Mouse (Mus musculus) brown adipose tissue, adult 24 weeks (tissue): ENCODE results near the gene Duox2. TPM values are rescaled to one million over a fixed set of nuclear protein-coding genes. Genes with fewer than 3 reads are reported as not detected.

Experiments used
- H3K27ac ChIP-seq: fragments of 200-500 bp; replicated peaks from 2 replicates; pipeline ENCODE4 v1.5.1; 2012; ENCODE audit warnings: low read depth, mild to moderate bottlenecking, low read length
- H3K4me1 ChIP-seq: fragments of 200-500 bp; 2 replicates; pipeline ENCODE4 v1.6.1; 2012; ENCODE audit warnings: low read length, mixed read lengths; ENCODE audit not compliant: control insufficient read depth, insufficient read depth, insufficient read length
- H3K4me3 ChIP-seq: fragments of 200-500 bp; 2 replicates; pipeline ENCODE4 v1.5.1; 2012; ENCODE audit warnings: low read depth, mild to moderate bottlenecking, low read length, moderate library complexity; ENCODE audit not compliant: insufficient read depth
- polyA plus RNA-seq: library from polyadenylated mRNA; stranded (reverse); fragments of >200 nt; gene quantifications from 2 replicates; pipeline ENCODE4 v1.2.4, GENCODE M21; 2012; ENCODE audit not compliant: missing spikeins, insufficient read depth, insufficient read length

Gene Duox2
- polyA plus RNA-seq, 1 experiment, result not detected

GRCm38 (mm10) chr2:122234611-122235288, 63.5 kb downstream of the Duox2 start, which contains the start of gene Sord:
Gene Sord (plus strand): TSS chr2:122234749.
- peak within 1 kb of the TSS; percentile 40; the same call in 1 of the 2 replicates for H3K27ac ChIP-seq
- no peaks in the 10 kb centered on the region; the same call in 1 of the 2 replicates for H3K4me1 ChIP-seq

GRCm38 (mm10) chr2:122233759-122234557, 64.3 kb downstream of the Duox2 start:
- Histone ChIP-seq H3K4me3 (peak overlapping the region; percentile 94), H3K27ac (no peak overlapping the region)

More at GRCm38 (mm10) chr2:122234611-122235288, 63.5 kb downstream of the Duox2 start, which contains the start of gene Sord:
- peak within 1 kb of the TSS; percentile 94 for H3K4me3 ChIP-seq

GRCm38 (mm10) chr2:122233341-122233740, 64.9 kb downstream of the Duox2 start:
- no peak overlapping the region for H3K4me3 ChIP-seq
- H3K4me1 ChIP-seq, result no peaks in the 10 kb centered on the region; the same call in 1 of the 2 replicates
- no peak overlapping the region for H3K27ac ChIP-seq

More at GRCm38 (mm10) chr2:122233759-122234557, 64.3 kb downstream of the Duox2 start:
- H3K4me1 ChIP-seq, result no peaks in the 10 kb centered on the region; the same call in 1 of the 2 replicates

- no peak overlapping the region for H3K4me3 ChIP-seq
- H3K4me1 ChIP-seq, result no peaks in the 10 kb centered on the region
- H3K27ac ChIP-seq, result no peak overlapping the region
Observed at GRCm38 (mm10) chr2:122231616-122232015, 66.6 kb downstream of the Duox2 start.

GRCm38 (mm10) chr2:122230395-122230794, 67.9 kb downstream of the Duox2 start:
- Histone ChIP-seq H3K4me3 (no peak overlapping the region), H3K4me1 (no peaks in the 10 kb centered on the region), H3K27ac (no peak overlapping the region)

Other genes starting within 250 kb of the Duox2 start
- gene Spg11, start 180.1 kb downstream of the Duox2 start, polyA plus RNA-seq, result 6.1 and 7.8 TPM in 2 replicates
- 1,264 and 2,088 TPM in 2 replicates for gene B2m, start 150.8 kb downstream of the Duox2 start, polyA plus RNA-seq
- gene Trim69, start 137.7 kb downstream of the Duox2 start, polyA plus RNA-seq, result not detected in 2 replicates
- not detected in 2 replicates for gene Patl2, start 112.3 kb downstream of the Duox2 start, polyA plus RNA-seq
- gene Terb2, start 112.2 kb downstream of the Duox2 start, polyA plus RNA-seq, result not detected in 2 replicates
- 59.6 and 87.1 TPM in 2 replicates for gene Sord, start 63.7 kb downstream of the Duox2 start, polyA plus RNA-seq
- gene Duoxa2, start 451 bp upstream of the Duox2 start, polyA plus RNA-seq, result not detected in 2 replicates
- gene Duoxa1, start 15.3 kb upstream of the Duox2 start, polyA plus RNA-seq, result 0.67 TPM in 1 of 2 replicates, not detected in the other
- not detected in 2 replicates for gene Duox1, start 17.2 kb upstream of the Duox2 start, polyA plus RNA-seq
- gene Shf, start 70.7 kb upstream of the Duox2 start, polyA plus RNA-seq, result 3.1 and 4.5 TPM in 2 replicates
- 6.6 and 15.1 TPM in 2 replicates for gene Slc28a2, start 128.0 kb upstream of the Duox2 start, polyA plus RNA-seq
- not detected in 2 replicates for gene Gm14085, start 186.5 kb upstream of the Duox2 start, polyA plus RNA-seq